Mouse (Mus musculus) bone marrow macrophage, adult 2 months (primary cell): ENCODE results near the gene Sqstm1.

ENCODE experiments used
- CTCF ChIP-seq: IDR thresholded peaks from 2 replicates; pipeline ENCODE4 v1.5.1; 2012; ENCODE audit warnings: low read depth, mild to moderate bottlenecking, low read length, moderate library complexity
- POLR2A ChIP-seq: IDR thresholded peaks from 2 replicates; pipeline ENCODE4 v1.6.1; 2012; ENCODE audit warnings: mild to moderate bottlenecking, low read depth, low read length, borderline replicate concordance

DNA sequence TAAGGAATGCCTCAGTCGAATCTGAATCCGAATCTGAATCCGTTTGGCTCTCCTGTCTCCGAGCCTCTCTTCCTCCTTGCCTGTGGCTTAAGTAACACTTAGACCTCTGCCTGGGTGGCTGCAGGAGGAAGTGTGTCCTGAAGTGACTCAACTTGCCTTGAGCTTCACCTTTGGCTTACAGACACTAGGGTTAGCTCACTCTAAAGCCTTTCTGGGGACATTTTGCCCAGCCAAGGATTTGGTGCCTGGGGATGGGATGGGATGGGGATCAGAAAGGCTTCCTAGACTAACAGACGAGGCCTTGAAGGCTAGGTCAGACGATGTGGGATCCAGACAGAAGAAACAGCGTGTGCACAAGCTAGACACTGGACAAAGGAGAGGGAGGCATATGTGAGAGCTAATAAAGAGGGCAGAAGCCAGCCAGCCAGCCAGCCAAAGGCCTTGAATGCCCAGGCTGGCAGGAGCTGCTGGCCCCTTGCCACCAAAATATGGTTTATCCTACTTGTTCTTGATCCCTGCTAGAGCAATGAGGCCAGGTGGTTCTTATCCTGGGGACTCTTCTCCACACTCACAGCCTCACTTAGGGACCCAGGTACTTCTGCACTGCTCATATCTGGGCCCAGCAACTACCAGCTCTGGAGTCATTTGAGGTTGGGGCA lies 18.8 kb upstream of the Sqstm1 start:
- TF ChIP-seq POLR2A (no peak), CTCF (no peak)
